Comparison of ENCODE assay signal across 25 mouse cellular contexts in the genomic region with DNA sequence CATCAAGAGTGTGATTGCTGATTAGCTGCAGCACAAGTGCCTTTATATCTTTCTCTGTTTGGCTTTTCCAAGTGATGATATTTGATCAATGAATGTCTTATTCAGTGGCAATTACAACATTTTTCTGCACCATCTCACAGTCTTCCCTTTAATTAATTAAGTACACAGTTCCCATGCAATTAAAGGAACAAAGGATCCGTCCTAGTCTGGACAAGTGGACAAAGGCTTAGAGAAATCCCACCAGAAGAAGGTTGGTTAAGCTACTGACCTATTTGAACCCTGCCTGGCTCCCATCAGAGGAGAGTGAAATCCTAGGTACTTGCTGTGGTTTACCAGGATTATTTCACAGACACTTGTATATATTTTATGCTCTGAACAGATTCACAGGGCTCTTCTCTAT.
DNase-seq lines count a peak whose midpoint lies in the region; ATAC-seq lines count a peak whose summit lies in the region.
"Had no signal": no experiment of that assay in that cellular context is flagged by ENCODE, and none has a peak within 500 bp of the region (broad histone marks: within the 10 kb centered on the region; RNA-seq: fewer than 3 reads in every experiment).

No protein-coding gene starts in this region.

- 42% methylated on average over 1 of the region's 1 CpGs for WGBS in forebrain, embryonic 10.5 days
- WGBS in forebrain, embryonic 14.5 days, result 5% methylated on average over 1 of the region's 1 CpGs
- WGBS in liver, embryonic 11.5 days, result 79% methylated on average over 1 of the region's 1 CpGs

- no peaks in the 10 kb centered on the region for H3K27me3 ChIP-seq in forebrain, embryonic 10.5 days (ENCODE audit: poor library complexity, severe bottlenecking)
- no peaks in the 10 kb centered on the region for H3K27me3 ChIP-seq in forebrain, embryonic 14.5 days (replicated peaks; ENCODE audit: control insufficient read depth, insufficient read depth, low read length)
- H3K27me3 ChIP-seq in liver, embryonic 11.5 days (replicated peaks; ENCODE audit: control insufficient read depth, insufficient read depth, low read length), result no peaks in the 10 kb centered on the region
- H3K27me3 ChIP-seq: embryonic facial prominence, embryonic 13.5 days; embryonic facial prominence, embryonic 15.5 days; Patski had no signal

- H3K4me1 ChIP-seq in forebrain, embryonic 10.5 days, result peaks cover 41% of the 10 kb centered on the region
- peaks cover 10% of the 10 kb centered on the region; the same call in 1 of the 2 replicates for H3K4me1 ChIP-seq in forebrain, embryonic 14.5 days (ENCODE audit: control insufficient read depth, insufficient read depth, low read length)
- no peaks in the 10 kb centered on the region for H3K4me1 ChIP-seq in liver, embryonic 11.5 days (replicated peaks; ENCODE audit: control insufficient read depth, insufficient read depth, low read length)

- no peaks in the 10 kb centered on the region for H3K9me3 ChIP-seq in forebrain, embryonic 10.5 days
- no peaks in the 10 kb centered on the region for H3K9me3 ChIP-seq in forebrain, embryonic 14.5 days (replicated peaks; ENCODE audit: control insufficient read depth, low read length)
- H3K9me3 ChIP-seq in liver, embryonic 11.5 days (ENCODE audit: control insufficient read depth, low read length), result no peaks in the 10 kb centered on the region
- H3K9me3 ChIP-seq: embryonic facial prominence, embryonic 13.5 days; embryonic facial prominence, embryonic 15.5 days; forebrain, embryonic 12.5 days had no signal

- H3K27ac ChIP-seq in forebrain, embryonic 10.5 days, result peak overlapping the region; percentile 58; the same call in 1 of the 2 replicates
- no peak overlapping the region for H3K27ac ChIP-seq in forebrain, embryonic 14.5 days (ENCODE audit: low read depth, low read length)
- H3K27ac ChIP-seq in liver, embryonic 11.5 days (ENCODE audit: low read depth, low read length), result no peak overlapping the region
- H3K27ac ChIP-seq: embryonic facial prominence, embryonic 13.5 days; embryonic facial prominence, embryonic 15.5 days; forebrain, embryonic 12.5 days had no signal

- ATAC-seq in forebrain, embryonic 14.5 days, result no peak; the same call in 1 of the 2 replicates
- no peak for ATAC-seq in liver, embryonic 11.5 days (replicated peaks; ENCODE audit: low FRiP score)
- ATAC-seq: activated CD4-positive, CD25-positive, alpha-beta regulatory T cell, adult 4 months; forebrain, embryonic 16.5 days; Patski had no signal

- no peak overlapping the region for H3K4me2 ChIP-seq in forebrain, embryonic 14.5 days (ENCODE audit: low read length)
- H3K4me2 ChIP-seq in liver, embryonic 11.5 days, result no peak overlapping the region
- H3K4me2 ChIP-seq: embryonic facial prominence, embryonic 13.5 days; embryonic facial prominence, embryonic 15.5 days; forebrain, embryonic 12.5 days had no signal

- H3K36me3 ChIP-seq in forebrain, embryonic 10.5 days (replicated peaks), result no peaks in the 10 kb centered on the region
- no peaks in the 10 kb centered on the region for H3K36me3 ChIP-seq in forebrain, embryonic 14.5 days (ENCODE audit: control insufficient read depth, insufficient read depth, low read length)
- no peaks in the 10 kb centered on the region for H3K36me3 ChIP-seq in liver, embryonic 11.5 days (ENCODE audit: control insufficient read depth, insufficient read depth, low read length)
- H3K36me3 ChIP-seq: embryonic facial prominence, embryonic 13.5 days; embryonic facial prominence, embryonic 15.5 days; forebrain, embryonic 12.5 days had no signal

- no peak for DNase-seq in forebrain, embryonic 10.5 days (ENCODE audit: extremely low spot score, low spot score)
- no peak for DNase-seq in forebrain, embryonic 14.5 days (ENCODE audit: low spot score)
- peak; percentile 36 for DNase-seq in heart, adult 11 months
- no peak for DNase-seq in heart, adult 18-20 months
- DNase-seq in Muller cell, postnatal 12 days (ENCODE audit: inconsistent ontology term), result peak; percentile 62
- peak; percentile 57 for DNase-seq in retina, embryonic 14.5 days (ENCODE audit: low spot score)
- DNase-seq in B cell, adult 2 months, result no peak
- DNase-seq in liver, embryonic 11.5 days (ENCODE audit: low spot score), result no peak
- DNase-seq: adrenal gland, adult 8-10 months; adrenal gland, postnatal 14 days; adrenal gland, postnatal 36 days; cerebellum, adult 11 months; cerebellum, adult 18-20 months; cerebellum, adult 8-10 months; cerebellum, adult 9-11 months; cerebellum, postnatal 14 days; cerebellum, postnatal 36 days; embryo, embryonic 11 days had no signal

- no peak overlapping the region for H3K9ac ChIP-seq in forebrain, embryonic 14.5 days (ENCODE audit: low read length)
- no peak overlapping the region for H3K9ac ChIP-seq in liver, embryonic 11.5 days (ENCODE audit: low read depth, low read length)
- H3K9ac ChIP-seq: embryonic facial prominence, embryonic 13.5 days; embryonic facial prominence, embryonic 15.5 days; forebrain, embryonic 12.5 days had no signal

- no peak overlapping the region for H3K4me3 ChIP-seq in forebrain, embryonic 10.5 days
- no peak overlapping the region for H3K4me3 ChIP-seq in forebrain, embryonic 14.5 days (ENCODE audit: low read depth, low read length)
- H3K4me3 ChIP-seq in liver, embryonic 11.5 days (ENCODE audit: low read depth, low read length), result no peak overlapping the region
- H3K4me3 ChIP-seq: embryonic facial prominence, embryonic 13.5 days; embryonic facial prominence, embryonic 15.5 days; erythroblast, embryonic 14.5 days; forebrain, embryonic 12.5 days had no signal

Comparison
In these comparisons a context has a peak if more than half of its experiments do, and no peak if none do; other contexts are left out.
1. DNase-seq: peak in heart, adult 11 months (single experiment), Muller cell, postnatal 12 days (single experiment) and retina, embryonic 14.5 days (single experiment); none in forebrain, embryonic 10.5 days (single experiment), forebrain, embryonic 14.5 days (single experiment), heart, adult 18-20 months (0 of 2), B cell, adult 2 months (0 of 2) and liver, embryonic 11.5 days (single experiment).